Mouse (Mus musculus): ENCODE data around the gene Abi1. TPM values are rescaled to one million over a fixed set of nuclear protein-coding genes. Genes with fewer than 3 reads are reported as not detected.

Abi1 gene
- polyA plus RNA-seq (2016; fragmentation: Nextera tagmentation; extraction: Ambion mirVana) = 32.1 and 40.2 TPM in 2 replicates

- Histone ChIP-seq H3K36me3 (no peaks in the 10 kb centered on the region), H3K4me3 (peak within 1 kb of the TSS; percentile 94), H3K27ac (peak within 1 kb of the TSS; percentile 94), H3K27me3 (ENCODE audit: low read depth, poor library complexity, severe bottlenecking) (no peaks in the 10 kb centered on the region), H3K4me1 (peaks cover 7% of the 10 kb centered on the region), H3K9me3 (replicated peaks) (no peaks in the 10 kb centered on the region)
- DNase-seq (ENCODE audit: low spot score) = peak; percentile 89
- 2% methylated on average over 24 of the region's 24 CpGs for WGBS
Measured at GRCm38 (mm10) chr2:23040001-23040646, at the start of gene Abi1. Gene Abi1 (minus strand): TSS chr2:23040241.

DNA sequence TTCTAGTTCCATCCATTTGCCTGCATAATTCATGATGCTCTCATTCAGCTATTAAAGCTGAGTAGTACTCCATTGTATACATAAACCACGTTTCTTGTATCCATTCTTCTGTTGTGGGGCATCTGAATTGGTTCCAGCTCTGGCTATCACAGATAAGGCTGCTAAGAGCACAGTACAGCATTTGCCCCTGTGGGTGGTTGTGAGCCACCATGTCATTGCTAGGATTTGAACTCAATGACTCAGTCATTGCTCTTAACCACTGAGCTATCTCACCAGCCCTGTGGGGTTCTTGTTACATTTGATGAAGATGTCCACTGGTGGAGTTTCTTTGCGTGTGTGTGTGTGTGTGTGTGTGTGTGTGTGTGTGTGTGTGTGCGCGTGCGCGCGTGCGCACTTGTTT, 44.5 kb upstream of the Abi1 start:
- DNase-seq (ENCODE audit: low spot score) = no peak
- no peaks in the 10 kb centered on the region for H3K27me3 ChIP-seq (ENCODE audit: low read depth, poor library complexity, severe bottlenecking)
- no peaks in the 10 kb centered on the region for H3K9me3 ChIP-seq (replicated peaks)
- WGBS = 95% methylated on average over 8 of the region's 8 CpGs
- H3K36me3 ChIP-seq = peaks cover 59% of the 10 kb centered on the region
- H3K27ac ChIP-seq = no peak overlapping the region
- no peaks in the 10 kb centered on the region for H3K4me1 ChIP-seq
- no peak overlapping the region for H3K4me3 ChIP-seq

- 93% methylated on average over 2 of the region's 2 CpGs for WGBS
- Histone ChIP-seq H3K27ac (no peak overlapping the region), H3K4me3 (no peak overlapping the region), H3K9me3 (replicated peaks) (no peaks in the 10 kb centered on the region), H3K36me3 (peaks cover 71% of the 10 kb centered on the region), H3K4me1 (no peaks in the 10 kb centered on the region), H3K27me3 (ENCODE audit: low read depth, poor library complexity, severe bottlenecking) (no peaks in the 10 kb centered on the region)
- DNase-seq (ENCODE audit: low spot score) = no peak
Measured at GRCm38 (mm10) chr2:23078588-23078987, 38.5 kb upstream of the Abi1 start.

- peaks cover 64% of the 10 kb centered on the region for H3K36me3 ChIP-seq
- no peaks in the 10 kb centered on the region for H3K4me1 ChIP-seq
- no peak overlapping the region for H3K4me3 ChIP-seq
- H3K9me3 ChIP-seq (replicated peaks) = no peaks in the 10 kb centered on the region
- H3K27ac ChIP-seq = no peak overlapping the region
- H3K27me3 ChIP-seq (ENCODE audit: low read depth, poor library complexity, severe bottlenecking) = no peaks in the 10 kb centered on the region
- no peak for DNase-seq (ENCODE audit: low spot score)
- WGBS = 87% methylated on average over 5 of the region's 5 CpGs
Measured at GRCm38 (mm10) chr2:23077693-23078092, 37.7 kb upstream of the Abi1 start.

- Histone ChIP-seq H3K27me3 (ENCODE audit: low read depth, poor library complexity, severe bottlenecking) (no peaks in the 10 kb centered on the region), H3K36me3 (peaks cover 63% of the 10 kb centered on the region), H3K27ac (no peak overlapping the region), H3K9me3 (replicated peaks) (no peaks in the 10 kb centered on the region), H3K4me1 (no peaks in the 10 kb centered on the region), H3K4me3 (no peak overlapping the region)
- DNase-seq (ENCODE audit: low spot score) = no peak
Measured at GRCm38 (mm10) chr2:23076783-23077182, 36.7 kb upstream of the Abi1 start.

DNA sequence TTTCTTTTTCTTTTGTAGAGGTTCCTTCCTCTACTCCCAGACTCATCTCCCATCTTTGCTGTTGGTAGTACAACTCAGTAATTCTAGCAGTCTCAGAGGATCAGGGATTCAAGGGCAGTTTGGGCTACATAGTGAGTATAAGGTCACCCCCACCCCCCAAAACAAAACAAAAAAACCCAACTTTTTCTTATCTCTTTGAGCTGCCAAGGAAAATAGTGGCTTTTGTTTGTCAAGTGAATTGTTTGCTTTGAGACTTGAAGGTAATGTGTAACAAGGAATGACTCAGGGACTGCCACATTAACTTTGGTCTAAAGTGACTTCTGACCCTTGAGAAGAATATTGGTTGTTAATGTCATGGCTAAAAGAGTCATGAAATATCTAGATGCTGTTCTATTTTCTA, 35.8 kb upstream of the Abi1 start:
- no peaks in the 10 kb centered on the region for H3K9me3 ChIP-seq (replicated peaks)
- H3K36me3 ChIP-seq = peaks cover 55% of the 10 kb centered on the region
- H3K27ac ChIP-seq = no peak overlapping the region
- no peak for DNase-seq (ENCODE audit: low spot score)
- H3K4me3 ChIP-seq = no peak overlapping the region
- H3K27me3 ChIP-seq (ENCODE audit: low read depth, poor library complexity, severe bottlenecking) = no peaks in the 10 kb centered on the region
- no peaks in the 10 kb centered on the region for H3K4me1 ChIP-seq

DNA sequence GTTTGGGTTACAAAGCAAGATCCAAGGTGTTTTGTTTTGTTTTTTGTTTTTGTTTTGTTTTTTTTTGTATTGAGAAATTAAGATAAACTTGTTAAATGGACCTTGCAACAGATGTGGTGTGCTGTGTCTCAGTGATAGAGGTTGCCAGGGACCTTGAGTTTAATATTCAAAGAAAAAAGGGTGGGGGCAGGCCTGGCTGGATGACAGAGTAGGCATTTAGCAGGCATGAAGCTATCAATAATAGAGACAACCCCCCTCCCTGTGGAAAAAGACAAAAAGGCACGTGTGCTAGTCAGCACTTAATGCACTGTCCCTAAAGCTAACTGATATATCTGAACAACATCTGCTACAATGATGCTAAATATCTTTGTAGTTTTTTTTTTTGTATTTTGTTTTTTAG, 31.4 kb upstream of the Abi1 start:
- no peak overlapping the region for H3K27ac ChIP-seq
- 94% methylated on average over 1 of the region's 1 CpGs for WGBS
- no peaks in the 10 kb centered on the region for H3K4me1 ChIP-seq
- H3K36me3 ChIP-seq = peaks cover 16% of the 10 kb centered on the region
- no peak for DNase-seq (ENCODE audit: low spot score)
- H3K27me3 ChIP-seq (ENCODE audit: low read depth, poor library complexity, severe bottlenecking) = no peaks in the 10 kb centered on the region
- H3K4me3 ChIP-seq = no peak overlapping the region
- H3K9me3 ChIP-seq (replicated peaks) = no peaks in the 10 kb centered on the region

DNA sequence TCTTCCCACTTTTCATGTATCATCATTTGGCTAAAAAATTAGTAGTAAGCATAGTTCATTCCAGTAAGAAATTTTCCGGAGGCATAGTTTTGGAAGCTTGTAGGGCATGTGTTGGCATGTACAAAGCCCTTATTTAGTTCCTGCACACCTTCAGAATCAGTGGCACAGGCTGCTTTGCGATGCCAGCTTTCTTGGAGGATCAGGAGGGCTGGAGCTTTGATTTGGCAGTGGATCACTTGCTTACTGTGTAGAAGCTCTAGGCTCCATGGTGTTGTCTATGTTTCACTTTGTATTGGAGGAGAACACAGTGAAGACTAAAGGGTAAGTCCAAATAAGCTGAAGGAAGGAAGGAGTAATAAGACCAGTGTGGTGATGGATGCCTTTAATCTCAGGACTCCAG, 30.4 kb upstream of the Abi1 start:
- Histone ChIP-seq H3K27ac (no peak overlapping the region), H3K9me3 (replicated peaks) (no peaks in the 10 kb centered on the region), H3K36me3 (peaks cover 8% of the 10 kb centered on the region; the same call in 1 of the 2 replicates), H3K4me3 (no peak overlapping the region), H3K4me1 (no peaks in the 10 kb centered on the region), H3K27me3 (ENCODE audit: low read depth, poor library complexity, severe bottlenecking) (no peaks in the 10 kb centered on the region)
- no peak for DNase-seq (ENCODE audit: low spot score)
- 94% methylated on average over 2 of the region's 2 CpGs for WGBS

GRCm38 (mm10) chr2:23068894-23069744, 29.1 kb upstream of the Abi1 start:
- no peaks in the 10 kb centered on the region for H3K4me1 ChIP-seq
- peaks cover 3% of the 10 kb centered on the region; the same call in 1 of the 2 replicates for H3K36me3 ChIP-seq
- no peaks in the 10 kb centered on the region for H3K9me3 ChIP-seq (replicated peaks)
- peak; percentile 94 for DNase-seq (ENCODE audit: low spot score)
- peak overlapping the region; percentile 64 for H3K4me3 ChIP-seq
- no peaks in the 10 kb centered on the region for H3K27me3 ChIP-seq (ENCODE audit: low read depth, poor library complexity, severe bottlenecking)
- under 1% methylated on average over 50 of the region's 50 CpGs for WGBS
- peak overlapping the region; percentile 91 for H3K27ac ChIP-seq

- peaks cover 3% of the 10 kb centered on the region; the same call in 1 of the 2 replicates for H3K36me3 ChIP-seq
- H3K4me3 ChIP-seq = peak overlapping the region; percentile 64
- H3K9me3 ChIP-seq (replicated peaks) = no peaks in the 10 kb centered on the region
- H3K27ac ChIP-seq = peak overlapping the region; percentile 91
- H3K27me3 ChIP-seq (ENCODE audit: low read depth, poor library complexity, severe bottlenecking) = no peaks in the 10 kb centered on the region
- 0% methylated on average over 21 of the region's 21 CpGs for WGBS
- H3K4me1 ChIP-seq = no peaks in the 10 kb centered on the region
- no peak for DNase-seq (ENCODE audit: low spot score)
Measured at GRCm38 (mm10) chr2:23068370-23068737, 28.3 kb upstream of the Abi1 start.

GRCm38 (mm10) chr2:23067552-23068369, 27.7 kb upstream of the Abi1 start, which contains the start of gene Acbd5:
Gene Acbd5 (plus strand): TSS chr2:23068167.
- Histone ChIP-seq H3K27ac (peak within 1 kb of the TSS; percentile 91), H3K4me3 (peak within 1 kb of the TSS; percentile 64), H3K27me3 (ENCODE audit: low read depth, poor library complexity, severe bottlenecking) (no peaks in the 10 kb centered on the region), H3K4me1 (no peaks in the 10 kb centered on the region), H3K36me3 (peaks cover 3% of the 10 kb centered on the region; the same call in 1 of the 2 replicates), H3K9me3 (replicated peaks) (no peaks in the 10 kb centered on the region)
- WGBS = 3% methylated on average over 34 of the region's 34 CpGs
- peak; percentile 92 for DNase-seq (ENCODE audit: low spot score)

GRCm38 (mm10) chr2:23052523-23052922, 12.5 kb upstream of the Abi1 start:
- no peaks in the 10 kb centered on the region for H3K27me3 ChIP-seq (ENCODE audit: low read depth, poor library complexity, severe bottlenecking)
- whole genome bisulfite sequencing = 73% methylated on average over 6 of the region's 6 CpGs
- no peak for DNase-seq (ENCODE audit: low spot score)

GRCm38 (mm10) chr2:23051890-23052289, 11.8 kb upstream of the Abi1 start:
- H3K36me3 ChIP-seq = no peaks in the 10 kb centered on the region
- WGBS = 81% methylated on average over 2 of the region's 2 CpGs
- no peak overlapping the region for H3K27ac ChIP-seq
- H3K4me1 ChIP-seq = no peaks in the 10 kb centered on the region
- no peaks in the 10 kb centered on the region for H3K9me3 ChIP-seq (replicated peaks)
- no peaks in the 10 kb centered on the region for H3K27me3 ChIP-seq (ENCODE audit: low read depth, poor library complexity, severe bottlenecking)
- DNase-seq (ENCODE audit: low spot score) = no peak
- H3K4me3 ChIP-seq = no peak overlapping the region

More at GRCm38 (mm10) chr2:23052523-23052922, 12.5 kb upstream of the Abi1 start:
- H3K4me1 ChIP-seq = no peaks in the 10 kb centered on the region
- no peaks in the 10 kb centered on the region for H3K9me3 ChIP-seq (replicated peaks)
- no peaks in the 10 kb centered on the region for H3K36me3 ChIP-seq
- H3K27ac ChIP-seq = no peak overlapping the region
- H3K4me3 ChIP-seq = no peak overlapping the region

Measured in limb, embryonic 10.5 days (tissue).